Mouse (Mus musculus) myocyte (in vitro differentiated cells): Measurements from ENCODE around the gene C6. TPM values are rescaled to one million over a fixed set of nuclear protein-coding genes. Genes with fewer than 3 reads are reported as not detected.

Source experiments
- H3K27me3 ChIP-seq: one replicate; pipeline ENCODE4 v1.6.1; 2011; ENCODE audit not compliant: control insufficient read depth, insufficient read depth, insufficient read length
- H3K36me3 ChIP-seq: one replicate; pipeline ENCODE4 v1.6.1; 2011; ENCODE audit not compliant: control insufficient read depth, insufficient read depth
- H3K4me2 ChIP-seq: one replicate; pipeline ENCODE4 v1.6.1; 2011; ENCODE audit warnings: low read depth, control low read depth
- H3K4me3 ChIP-seq: one replicate; pipeline ENCODE4 v1.5.1; 2011; ENCODE audit warnings: mild to moderate bottlenecking, control low read depth, moderate library complexity
- H3K79me2 ChIP-seq: one replicate; pipeline ENCODE4 v1.6.1; 2011; ENCODE audit not compliant: control insufficient read depth, insufficient read depth
- H3ac ChIP-seq: one replicate; pipeline ENCODE4 v1.6.1; 2011; ENCODE audit not compliant: control insufficient read depth, insufficient read length
- CEBPB ChIP-seq: IDR thresholded peaks from 2 replicates; pipeline ENCODE4 v1.6.1; 2011; ENCODE audit warnings: mild to moderate bottlenecking, moderate library complexity; ENCODE audit not compliant: poor library complexity, insufficient read depth, severe bottlenecking
- E2F4 ChIP-seq: IDR thresholded peaks from one replicate; pipeline ENCODE4 v1.6.1; 2011; ENCODE audit warnings: mild to moderate bottlenecking, control low read depth, moderate library complexity; ENCODE audit not compliant: insufficient read depth
- MAX ChIP-seq: IDR thresholded peaks from one replicate; pipeline ENCODE4 v1.6.1; 2011; ENCODE audit warnings: low read depth, mild to moderate bottlenecking, control low read depth
- MYOD1 ChIP-seq, 3 experiments: IDR thresholded peaks; one replicate each; pipeline ENCODE4 v1.6.1; 2011; ENCODE audit warnings: control low read depth in 2 of 3, low read depth in 2 of 3, mild to moderate bottlenecking in 2 of 3, moderate library complexity in 1 of 3; ENCODE audit not compliant: insufficient read length in 2 of 3, control insufficient read depth in 1 of 3
- POLR2A ChIP-seq: IDR thresholded peaks from one replicate; pipeline ENCODE4 v1.6.1; 2011; ENCODE audit warnings: low read depth, mild to moderate bottlenecking, control low read depth, moderate library complexity; ENCODE audit not compliant: insufficient read length
- POLR2AphosphoS2 ChIP-seq: IDR thresholded peaks from one replicate; pipeline ENCODE4 v1.6.1; 2011; ENCODE audit warnings: low read depth, control low read depth; ENCODE audit not compliant: insufficient read length
- REST ChIP-seq: IDR thresholded peaks from one replicate; pipeline ENCODE4 v1.6.1; 2011; ENCODE audit warnings: mild to moderate bottlenecking, control low read depth, moderate library complexity; ENCODE audit not compliant: insufficient read depth, insufficient read length
- SRF ChIP-seq: IDR thresholded peaks from one replicate; pipeline ENCODE4 v1.6.1; 2011; ENCODE audit warnings: low read depth; ENCODE audit not compliant: control insufficient read depth, insufficient read length
- TCF12 ChIP-seq: IDR thresholded peaks from one replicate; pipeline ENCODE4 v1.6.1; 2011; ENCODE audit warnings: mild to moderate bottlenecking, control low read depth; ENCODE audit not compliant: poor library complexity, insufficient read depth, severe bottlenecking
- TCF3 ChIP-seq: IDR thresholded peaks from one replicate; pipeline ENCODE4 v1.6.1; 2011; ENCODE audit warnings: low read depth, control low read depth; ENCODE audit not compliant: insufficient read length
- USF1 ChIP-seq: IDR thresholded peaks from one replicate; pipeline ENCODE4 v1.6.1; 2011; ENCODE audit warnings: low read depth, mild to moderate bottlenecking, control low read depth, moderate library complexity
- polyA plus RNA-seq: library from polyadenylated mRNA; unstranded; fragments of >200 nt; fragmentation: generic; extraction: Trizol; gene quantifications from one replicate; pipeline ENCODE4 v1.2.1, GENCODE M21; 2012; ENCODE audit warnings: missing spikeins

C6 gene
- polyA plus RNA-seq, 1 experiment, result not detected

DNA sequence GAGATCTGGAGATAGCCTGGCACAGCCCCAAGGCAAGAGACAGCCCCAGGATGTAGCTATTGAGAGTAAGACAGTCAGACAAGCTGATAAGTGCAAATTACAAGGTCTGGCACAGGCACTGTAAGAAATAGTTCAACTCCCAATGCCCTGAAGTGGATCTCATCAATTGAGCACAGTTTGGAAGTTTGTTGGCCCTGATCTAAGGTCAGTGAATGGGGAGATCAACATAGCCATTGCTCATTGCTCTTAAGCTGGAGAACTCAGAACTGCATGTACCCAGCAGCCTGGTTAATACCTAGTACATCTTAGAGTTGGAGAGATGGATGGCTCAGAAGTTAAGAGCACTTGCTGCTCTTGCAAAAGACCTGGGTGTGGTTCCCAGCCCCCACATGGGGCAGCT lies 100.8 kb downstream of the C6 start:
- no peaks in the 10 kb centered on the region for H3K36me3 ChIP-seq
- H3K4me2 ChIP-seq, result no peak overlapping the region
- TF ChIP-seq TCF12 (no peak), CEBPB (no peak)
- H3ac ChIP-seq, result no peak overlapping the region
- H3K79me2 ChIP-seq, result no peaks in the 10 kb centered on the region
- no peaks in the 10 kb centered on the region for H3K27me3 ChIP-seq
- H3K4me3 ChIP-seq, result no peak overlapping the region

DNA sequence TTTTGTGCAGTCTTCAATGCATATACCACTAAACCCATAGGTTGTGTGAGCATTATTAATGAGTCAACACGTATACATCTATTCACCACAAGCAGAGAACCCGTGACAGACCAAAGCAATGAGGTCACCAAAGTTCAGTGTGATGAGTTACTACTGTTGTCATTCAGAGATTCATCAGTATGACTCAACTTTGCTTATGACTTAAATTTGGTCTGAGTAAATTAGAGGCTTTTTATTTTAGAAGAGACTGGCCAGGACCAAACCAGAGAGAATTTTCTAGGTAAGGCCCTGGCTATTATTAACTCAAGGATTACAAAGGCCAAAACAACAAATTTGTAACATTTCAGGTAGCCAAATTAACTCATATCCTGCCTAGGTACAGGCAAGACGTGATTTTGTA lies 109.4 kb downstream of the C6 start:
- Histone ChIP-seq H3K36me3 (no peaks in the 10 kb centered on the region), H3K4me3 (no peak overlapping the region), H3K27me3 (no peaks in the 10 kb centered on the region), H3ac (no peak overlapping the region), H3K4me2 (no peak overlapping the region), H3K79me2 (no peaks in the 10 kb centered on the region)
- TF ChIP-seq POLR2AphosphoS2, result no peak
- TF ChIP-seq REST, result no peak
- no peak for TF ChIP-seq USF1
- TF ChIP-seq E2F4, result no peak
- TF ChIP-seq MYOD1 (IDR thresholded peaks at IDR 0.05; ENCODE audit: control insufficient read depth in 1 of 3, insufficient read length in 2 of 3, low read depth in 2 of 3), result no peak
- no peak for TF ChIP-seq SRF
- TF ChIP-seq MAX, result no peak
- TF ChIP-seq TCF12, result no peak
- no peak for TF ChIP-seq CEBPB
- TF ChIP-seq POLR2A, result no peak

DNA sequence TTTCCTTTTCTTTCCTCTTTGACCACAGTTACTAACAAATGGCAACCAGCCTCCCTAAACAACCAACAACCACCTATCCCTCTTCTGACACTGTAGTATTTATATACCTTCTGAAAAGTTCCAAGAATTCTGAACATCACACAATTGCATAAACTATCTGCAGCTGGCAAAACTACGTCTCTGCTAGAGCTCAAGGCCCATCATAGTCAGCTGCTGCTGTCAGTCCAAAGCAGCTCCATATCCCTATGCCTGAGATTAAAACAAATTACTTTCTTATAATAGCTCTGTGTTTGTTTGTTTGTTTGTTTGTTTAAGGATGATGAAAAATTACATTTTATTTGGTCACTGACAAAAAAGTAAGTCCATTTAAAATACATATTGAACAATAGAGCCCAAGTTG lies 123.0 kb downstream of the C6 start:
- Histone ChIP-seq H3ac (no peak overlapping the region), H3K79me2 (no peaks in the 10 kb centered on the region), H3K4me3 (no peak overlapping the region), H3K4me2 (no peak overlapping the region), H3K27me3 (no peaks in the 10 kb centered on the region), H3K36me3 (no peaks in the 10 kb centered on the region)
- no peak for TF ChIP-seq POLR2A
- no peak for TF ChIP-seq REST
- TF ChIP-seq TCF3, result peak; percentile 8
- peak in 2 of 3 experiments; percentile 63 to 66 for TF ChIP-seq MYOD1 (IDR thresholded peaks at IDR 0.05; ENCODE audit: control insufficient read depth in 1 of 3, insufficient read length in 2 of 3, low read depth in 2 of 3)

Other genes starting within 250 kb of the C6 start
- not detected for gene Mroh2b, start 171.6 kb downstream of the C6 start, polyA plus RNA-seq